Mouse (Mus musculus): Measurements from ENCODE around the gene Wnt9a. TPM values are rescaled to one million over a fixed set of nuclear protein-coding genes. Genes with fewer than 3 reads are reported as not detected.

Gene Wnt9a
- polyA plus RNA-seq, 1 experiment from 2014 or later: 8.9 TPM

DNA sequence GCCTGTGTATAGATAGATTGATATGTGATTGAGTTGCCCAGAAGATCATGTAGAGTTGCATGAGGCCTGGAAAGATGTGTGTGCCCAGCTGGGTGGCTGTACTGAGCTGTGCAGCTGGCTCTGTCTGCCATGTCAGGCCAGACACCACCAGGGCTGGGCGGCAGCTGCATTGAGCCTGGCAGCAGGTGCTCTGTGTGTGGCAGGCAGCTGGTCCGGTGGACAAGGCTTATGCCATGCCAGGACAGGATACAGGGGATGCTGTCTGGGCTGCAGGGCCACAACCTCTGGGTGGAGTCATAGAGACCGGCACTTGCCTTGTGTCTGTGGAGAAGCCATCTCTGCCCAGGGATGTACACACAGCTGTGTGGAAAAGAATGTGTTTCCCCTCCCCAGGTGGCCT lies 16.3 kb downstream of the Wnt9a start:
- H3K4me1 ChIP-seq: no peaks in the 10 kb centered on the region
- no peak overlapping the region for H3K4me2 ChIP-seq (replicated peaks)
- 81% methylated on average over 3 of the region's 3 CpGs for WGBS
- H3K9ac ChIP-seq: no peak overlapping the region
- H3K27me3 ChIP-seq: peaks cover 5% of the 10 kb centered on the region; the same call in 1 of the 2 replicates
- no peak for ATAC-seq (ENCODE audit: low FRiP score, low read depth)
- no peaks in the 10 kb centered on the region for H3K36me3 ChIP-seq
- no peak overlapping the region for H3K27ac ChIP-seq
- no peaks in the 10 kb centered on the region for H3K9me3 ChIP-seq
- no peak overlapping the region for H3K4me3 ChIP-seq

DNA sequence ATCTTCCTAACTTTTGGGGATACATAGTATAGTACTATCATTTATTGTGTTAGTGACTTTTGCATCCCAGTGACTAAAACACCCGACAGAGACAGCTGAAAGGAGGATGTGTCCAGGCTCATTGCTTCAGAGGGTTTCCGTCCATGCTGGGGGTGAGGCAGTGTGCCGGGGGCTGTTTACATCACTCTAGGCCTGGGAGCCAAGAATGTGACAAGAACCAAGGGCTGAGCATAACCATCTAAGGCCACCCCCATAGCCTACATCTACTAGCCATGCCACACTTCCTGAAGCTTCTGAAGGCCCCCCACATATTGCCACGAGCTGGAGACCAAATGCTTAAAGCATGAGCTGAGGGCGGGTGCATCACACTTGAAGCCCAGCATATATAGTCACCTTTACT lies 18.0 kb downstream of the Wnt9a start:
- H3K4me3 ChIP-seq: no peak overlapping the region
- no peaks in the 10 kb centered on the region for H3K9me3 ChIP-seq
- H3K9ac ChIP-seq: no peak overlapping the region
- peaks cover 17% of the 10 kb centered on the region for H3K4me1 ChIP-seq
- 73% methylated on average over 5 of the region's 5 CpGs for WGBS
- peaks cover 3% of the 10 kb centered on the region; the same call in 1 of the 2 replicates for H3K36me3 ChIP-seq
- ATAC-seq (ENCODE audit: low FRiP score, low read depth): no peak
- H3K4me2 ChIP-seq (replicated peaks): no peak overlapping the region
- no peak overlapping the region for H3K27ac ChIP-seq
- H3K27me3 ChIP-seq: 0 out of 2 replicates have a peak, but pooled peaks cover 3% of the 10 kb centered on the region

DNA sequence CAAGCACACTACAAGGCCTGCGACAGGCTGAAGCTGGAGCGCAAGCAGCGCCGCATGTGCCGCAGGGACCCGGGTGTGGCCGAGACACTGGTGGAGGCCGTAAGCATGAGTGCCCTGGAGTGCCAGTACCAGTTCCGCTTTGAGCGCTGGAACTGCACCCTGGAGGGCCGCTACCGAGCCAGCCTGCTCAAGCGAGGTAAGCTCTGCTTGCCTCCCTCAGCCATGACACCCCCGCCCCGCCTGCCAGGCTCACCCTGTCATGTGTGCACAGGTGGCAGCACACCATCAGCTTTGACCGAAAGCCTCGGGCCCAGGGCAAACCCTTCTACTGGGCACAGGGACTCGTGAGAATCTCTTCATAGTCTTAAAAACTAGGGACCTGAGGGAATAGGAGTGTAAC lies 20.9 kb downstream of the Wnt9a start:
- no peak for ATAC-seq (ENCODE audit: low FRiP score, low read depth)
- Histone ChIP-seq H3K9ac (no peak overlapping the region), H3K27me3 (peaks cover 14% of the 10 kb centered on the region; the same call in 1 of the 2 replicates), H3K27ac (no peak overlapping the region), H3K4me1 (peaks cover 24% of the 10 kb centered on the region), H3K36me3 (peaks cover 18% of the 10 kb centered on the region), H3K4me3 (no peak overlapping the region), H3K9me3 (no peaks in the 10 kb centered on the region), H3K4me2 (replicated peaks) (no peak overlapping the region)
- WGBS: 89% methylated on average over 18 of the region's 18 CpGs

DNA sequence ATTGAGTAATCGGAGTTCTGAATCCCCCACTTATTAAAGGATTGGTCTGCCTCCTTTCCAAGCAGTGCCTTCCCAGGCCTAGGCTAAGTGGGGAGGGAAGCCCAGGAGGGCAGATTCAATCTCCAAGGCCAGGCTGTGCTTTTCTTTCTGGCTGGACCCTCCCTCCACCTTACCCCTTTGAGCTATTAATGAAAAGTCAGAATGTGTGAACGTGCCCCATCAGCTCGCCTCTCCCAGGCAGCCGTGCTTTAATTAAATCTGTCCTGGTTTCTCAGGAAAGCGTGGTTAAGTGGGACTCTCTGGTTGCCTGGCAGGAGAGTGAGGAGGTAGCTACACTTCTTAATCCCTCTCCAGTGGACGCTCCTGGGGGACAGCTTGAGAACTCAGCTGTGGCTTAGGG lies 22.9 kb downstream of the Wnt9a start:
- peaks cover 37% of the 10 kb centered on the region for H3K4me1 ChIP-seq
- no peak for ATAC-seq (ENCODE audit: low FRiP score, low read depth)
- 10% methylated on average over 6 of the region's 6 CpGs for WGBS
- peaks cover 18% of the 10 kb centered on the region; the same call in 1 of the 2 replicates for H3K27me3 ChIP-seq
- H3K4me3 ChIP-seq: no peak overlapping the region
- H3K4me2 ChIP-seq (replicated peaks): no peak overlapping the region
- H3K36me3 ChIP-seq: peaks cover 18% of the 10 kb centered on the region
- no peak overlapping the region for H3K9ac ChIP-seq
- H3K9me3 ChIP-seq: no peaks in the 10 kb centered on the region
- no peak overlapping the region for H3K27ac ChIP-seq

DNA sequence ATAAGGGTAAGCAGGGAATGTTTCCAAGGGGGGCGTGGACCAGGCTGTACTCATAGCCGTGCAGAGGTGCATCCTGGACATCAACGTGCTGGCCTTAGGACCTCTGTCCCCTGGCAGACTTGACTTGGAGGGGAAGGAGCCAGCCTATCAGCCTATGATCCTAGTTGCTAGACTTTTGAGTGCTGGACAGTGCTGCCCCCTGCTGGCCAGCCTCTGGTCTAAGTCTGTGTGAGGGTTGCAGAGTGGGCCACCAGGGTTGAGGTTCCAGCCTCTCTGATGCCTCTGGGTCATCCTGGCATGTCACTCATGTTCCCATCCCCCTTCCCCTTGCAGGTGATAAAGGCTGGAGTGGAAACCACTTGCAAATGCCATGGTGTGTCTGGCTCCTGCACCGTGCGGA lies 23.8 kb downstream of the Wnt9a start:
- no peak for ATAC-seq (ENCODE audit: low FRiP score, low read depth)

DNA sequence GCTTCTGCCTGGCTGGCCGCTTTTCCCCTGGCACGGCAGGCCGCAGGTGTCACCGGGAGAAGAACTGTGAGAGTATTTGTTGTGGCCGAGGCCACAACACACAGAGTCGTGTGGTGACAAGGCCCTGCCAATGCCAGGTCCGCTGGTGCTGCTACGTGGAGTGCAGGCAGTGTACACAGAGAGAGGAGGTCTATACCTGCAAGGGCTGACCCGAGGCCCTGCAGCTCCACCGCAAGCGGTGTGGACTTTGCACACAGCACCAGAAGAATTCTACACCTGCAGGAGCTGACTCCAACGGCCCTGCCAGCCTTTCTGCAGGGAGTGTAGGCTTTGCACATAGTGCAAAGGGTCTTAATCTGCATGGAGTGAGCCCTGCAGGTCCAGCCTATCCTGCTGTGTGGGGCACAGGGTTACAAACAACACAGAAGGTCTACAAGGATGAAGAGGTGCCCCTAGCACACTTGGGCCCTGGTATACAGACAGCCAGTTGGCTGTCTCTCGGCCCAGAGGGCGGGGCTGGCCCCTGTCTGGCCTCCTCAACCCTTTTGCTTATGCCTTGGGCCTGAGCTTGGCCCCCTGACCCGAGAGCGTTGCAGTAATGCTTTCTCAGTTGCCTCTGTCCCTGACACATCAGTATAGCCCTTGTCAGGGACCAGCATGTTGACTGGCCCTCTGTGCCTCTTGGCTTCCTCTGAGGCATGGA lies 24.6 kb downstream of the Wnt9a start:
- Histone ChIP-seq H3K27ac (no peak overlapping the region), H3K9me3 (no peaks in the 10 kb centered on the region), H3K27me3 (peaks cover 18% of the 10 kb centered on the region; the same call in 1 of the 2 replicates), H3K4me2 (replicated peaks) (no peak overlapping the region), H3K4me3 (no peak overlapping the region), H3K4me1 (peaks cover 50% of the 10 kb centered on the region), H3K9ac (no peak overlapping the region), H3K36me3 (peaks cover 18% of the 10 kb centered on the region)
- ATAC-seq (ENCODE audit: low FRiP score, low read depth): no peak
- 80% methylated on average over 16 of the region's 16 CpGs for WGBS

More for the DNA sequence above, 23.8 kb downstream of the Wnt9a start:
- H3K4me3 ChIP-seq: no peak overlapping the region
- H3K27me3 ChIP-seq: peaks cover 18% of the 10 kb centered on the region; the same call in 1 of the 2 replicates
- H3K9ac ChIP-seq: no peak overlapping the region
- peaks cover 43% of the 10 kb centered on the region for H3K4me1 ChIP-seq
- H3K4me2 ChIP-seq (replicated peaks): no peak overlapping the region
- H3K36me3 ChIP-seq: peaks cover 18% of the 10 kb centered on the region
- no peak overlapping the region for H3K27ac ChIP-seq
- H3K9me3 ChIP-seq: no peaks in the 10 kb centered on the region
- WGBS: 49% methylated on average over 5 of the region's 5 CpGs

DNA sequence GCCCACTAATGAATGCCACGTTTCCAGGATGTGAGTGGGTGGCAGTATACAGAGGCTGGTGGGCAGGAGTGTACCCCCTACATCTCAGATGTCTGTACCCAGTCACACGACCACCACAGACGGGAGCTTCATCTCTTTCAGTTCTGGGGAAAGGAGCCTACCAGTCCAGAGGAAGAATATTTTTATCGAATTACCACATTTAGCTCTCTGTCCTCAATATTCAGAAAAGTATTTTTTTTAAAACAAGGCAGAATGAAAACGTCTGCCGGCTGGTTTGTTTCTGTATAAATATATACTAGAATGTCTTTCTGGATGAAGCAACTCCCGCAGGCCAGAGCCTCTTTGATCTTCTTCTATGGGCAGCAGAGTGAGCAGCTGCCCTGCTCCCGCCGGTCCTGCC lies 26.2 kb downstream of the Wnt9a start:
- WGBS: 37% methylated on average over 9 of the region's 9 CpGs
- Histone ChIP-seq H3K27ac (no peak overlapping the region), H3K27me3 (peaks cover 18% of the 10 kb centered on the region; the same call in 1 of the 2 replicates), H3K4me3 (no peak overlapping the region), H3K9ac (0 out of 2 replicates have a peak overlapping the region, but pooled peaks have one; percentile 45), H3K36me3 (peaks cover 18% of the 10 kb centered on the region), H3K4me2 (replicated peaks) (no peak overlapping the region), H3K9me3 (no peaks in the 10 kb centered on the region), H3K4me1 (peaks cover 65% of the 10 kb centered on the region)
- ATAC-seq (ENCODE audit: low FRiP score, low read depth): no peak

DNA sequence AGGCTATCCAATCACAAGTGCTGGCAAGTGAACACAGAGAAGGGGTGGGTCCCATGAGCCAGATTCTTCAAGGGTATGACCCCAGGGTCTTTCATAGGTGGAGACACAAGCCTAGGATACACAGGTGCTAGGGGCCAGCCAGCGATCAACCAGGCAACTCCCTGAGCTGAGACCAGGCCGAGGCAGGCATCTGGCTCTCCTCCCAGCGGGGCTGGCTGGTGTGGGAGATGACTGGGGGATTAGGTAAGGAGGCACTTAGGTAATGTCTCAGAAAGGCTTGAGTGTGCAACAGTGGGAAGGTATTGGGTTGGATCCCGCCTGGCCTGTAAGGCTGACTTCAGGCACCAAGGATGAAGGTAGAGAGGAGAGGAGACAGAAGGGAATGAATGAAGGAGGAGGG lies 28.4 kb downstream of the Wnt9a start:
- H3K9me3 ChIP-seq: no peaks in the 10 kb centered on the region
- H3K4me1 ChIP-seq: peaks cover 49% of the 10 kb centered on the region
- peaks cover 14% of the 10 kb centered on the region; the same call in 1 of the 2 replicates for H3K27me3 ChIP-seq
- ATAC-seq (ENCODE audit: low FRiP score, low read depth): no peak
- H3K9ac ChIP-seq: no peak overlapping the region
- peaks cover 15% of the 10 kb centered on the region for H3K36me3 ChIP-seq
- H3K4me2 ChIP-seq (replicated peaks): no peak overlapping the region
- H3K4me3 ChIP-seq: no peak overlapping the region
- WGBS: 63% methylated on average over 4 of the region's 4 CpGs
- H3K27ac ChIP-seq: no peak overlapping the region

DNA sequence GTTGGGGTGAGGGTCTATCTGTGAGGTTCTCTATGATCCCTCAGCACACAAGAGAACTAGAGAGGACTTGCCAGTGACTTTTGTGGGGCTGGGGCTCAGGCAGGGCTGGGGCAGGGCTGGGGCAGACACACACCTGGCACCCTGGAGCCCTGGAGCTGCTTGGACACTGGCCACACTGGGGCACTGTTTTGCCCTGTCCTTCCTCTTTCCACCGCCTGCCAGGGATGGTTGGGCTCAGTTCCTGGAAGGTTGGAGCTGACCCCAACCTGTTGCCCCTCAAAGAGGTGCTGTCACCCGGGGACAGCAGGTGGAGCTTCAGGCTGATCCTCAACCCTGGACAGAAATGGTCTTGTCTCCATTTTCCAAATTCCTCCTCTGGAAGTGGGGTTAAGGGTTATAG lies 29.2 kb downstream of the Wnt9a start:
- no peaks in the 10 kb centered on the region for H3K9me3 ChIP-seq
- H3K27ac ChIP-seq: peak overlapping the region; percentile 44; the same call in 1 of the 2 replicates
- H3K27me3 ChIP-seq: peaks cover 14% of the 10 kb centered on the region; the same call in 1 of the 2 replicates
- peaks cover 45% of the 10 kb centered on the region for H3K4me1 ChIP-seq
- peaks cover 12% of the 10 kb centered on the region for H3K36me3 ChIP-seq
- ATAC-seq (ENCODE audit: low FRiP score, low read depth): no peak
- no peak overlapping the region for H3K4me2 ChIP-seq (replicated peaks)
- H3K9ac ChIP-seq: no peak overlapping the region
- 30% methylated on average over 2 of the region's 2 CpGs for WGBS
- no peak overlapping the region for H3K4me3 ChIP-seq

DNA sequence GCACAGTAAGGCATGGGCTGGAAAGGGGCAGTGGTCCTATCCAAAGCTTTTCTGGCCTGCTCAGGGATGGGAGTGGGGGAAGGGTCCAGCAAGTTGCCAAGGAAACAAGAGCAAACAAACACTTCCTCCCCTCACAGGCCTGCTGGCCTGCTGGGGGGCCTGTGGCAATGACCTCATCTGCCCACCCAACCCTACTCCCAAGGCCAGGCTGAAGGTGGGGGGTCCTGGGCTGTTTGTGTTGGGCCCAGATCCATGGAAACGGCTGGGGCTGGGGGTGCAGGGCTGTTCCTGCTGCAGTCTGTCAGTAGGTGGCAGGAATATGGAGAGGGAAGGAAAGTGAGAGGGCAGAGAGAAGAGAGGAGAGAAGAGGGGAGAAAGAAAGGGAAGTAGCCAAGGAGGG lies 29.7 kb downstream of the Wnt9a start:
- Histone ChIP-seq H3K4me3 (no peak overlapping the region), H3K27me3 (peaks cover 11% of the 10 kb centered on the region; the same call in 1 of the 2 replicates), H3K9ac (no peak overlapping the region), H3K4me2 (replicated peaks) (no peak overlapping the region), H3K36me3 (peaks cover 8% of the 10 kb centered on the region), H3K27ac (no peak overlapping the region), H3K9me3 (no peaks in the 10 kb centered on the region), H3K4me1 (peaks cover 45% of the 10 kb centered on the region)
- WGBS: 13% methylated on average over 1 of the region's 1 CpGs
- peak; percentile 72 for ATAC-seq (ENCODE audit: low FRiP score, low read depth)

DNA sequence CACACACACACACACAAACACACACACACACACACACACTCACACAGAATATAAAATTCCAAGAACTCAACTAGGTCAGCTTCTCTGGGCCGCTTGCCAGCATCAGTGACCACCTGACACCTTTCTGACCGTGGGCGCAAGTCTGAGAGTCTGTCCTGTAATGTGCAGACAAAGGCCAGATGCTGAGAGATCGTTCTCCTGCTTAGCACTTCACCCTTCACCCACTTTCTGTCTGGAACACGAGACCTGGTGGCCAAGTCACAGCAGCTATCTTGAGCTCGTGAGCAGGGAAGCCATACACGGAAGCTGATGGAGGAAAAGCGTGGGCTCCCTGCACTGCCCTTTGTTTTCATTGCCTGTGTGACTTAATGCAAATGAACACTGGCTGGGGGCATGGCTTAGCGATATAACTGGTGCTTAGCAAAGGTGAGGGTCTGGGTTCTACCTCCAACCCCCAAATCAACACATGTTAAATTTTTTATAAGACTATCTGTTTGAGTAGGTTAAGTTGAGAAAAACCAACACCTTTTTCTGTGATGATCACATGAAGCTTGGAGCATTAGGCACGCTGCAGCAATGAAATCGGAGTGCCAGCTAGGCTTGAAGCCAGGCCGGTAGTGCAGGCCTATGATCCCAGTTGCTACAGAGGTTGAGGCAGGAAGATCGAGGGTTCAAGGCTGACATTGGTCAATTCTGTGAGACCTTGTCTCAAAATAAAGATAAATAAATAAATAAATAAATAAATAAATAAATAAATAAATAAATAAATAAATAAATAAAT lies 31.4 kb downstream of the Wnt9a start:
- Histone ChIP-seq H3K4me3 (no peak overlapping the region), H3K27ac (no peak overlapping the region), H3K9ac (no peak overlapping the region), H3K4me1 (peaks cover 44% of the 10 kb centered on the region), H3K4me2 (replicated peaks) (no peak overlapping the region), H3K27me3 (peaks cover 6% of the 10 kb centered on the region; the same call in 1 of the 2 replicates), H3K9me3 (no peaks in the 10 kb centered on the region), H3K36me3 (no peaks in the 10 kb centered on the region)
- 59% methylated on average over 13 of the region's 13 CpGs for WGBS
- ATAC-seq (ENCODE audit: low FRiP score, low read depth): no peak

DNA sequence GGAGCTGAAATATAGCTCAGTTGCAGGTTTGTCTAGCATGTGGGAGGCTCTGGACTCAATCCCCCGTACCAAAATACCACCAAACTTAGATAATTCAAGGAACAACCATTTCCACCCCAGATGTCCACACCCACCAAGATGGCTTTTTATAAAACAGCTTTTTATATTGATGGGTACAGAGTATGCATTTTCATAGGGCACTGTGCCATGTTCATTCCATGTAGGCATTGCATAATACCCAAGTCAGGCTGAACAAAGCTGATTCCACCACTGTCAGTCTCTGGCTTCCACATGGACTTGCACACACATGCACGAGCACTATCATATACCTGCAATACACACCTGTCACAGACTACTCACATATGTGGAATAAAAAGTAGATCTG lies 32.0 kb downstream of the Wnt9a start:
- H3K27ac ChIP-seq: no peak overlapping the region
- H3K4me1 ChIP-seq: peaks cover 46% of the 10 kb centered on the region
- peaks cover 6% of the 10 kb centered on the region; the same call in 1 of the 2 replicates for H3K27me3 ChIP-seq
- H3K9ac ChIP-seq: no peak overlapping the region
- no peak overlapping the region for H3K4me3 ChIP-seq
- no peaks in the 10 kb centered on the region for H3K9me3 ChIP-seq
- ATAC-seq (ENCODE audit: low FRiP score, low read depth): no peak
- H3K4me2 ChIP-seq (replicated peaks): no peak overlapping the region
- no peaks in the 10 kb centered on the region for H3K36me3 ChIP-seq
- 91% methylated on average over 2 of the region's 2 CpGs for WGBS
